Mouse (Mus musculus) stomach, postnatal 0 days (tissue): ENCODE measurements at regions not wholly inside any gene's neighbourhood (a gene's known extent, or its start where the extent isn't known, plus 50 kb on each side); places are given as distances from the start of the nearest gene placed in this dataset.

Source experiments
- CTCF ChIP-seq: IDR thresholded peaks from 2 replicates; pipeline ENCODE4 v1.5.1; 2016; ENCODE audit warnings: antibody characterized with exemption, low read depth, mild to moderate bottlenecking, moderate library complexity
- EP300 ChIP-seq: optimal IDR thresholded peaks from 2 replicates; pipeline ENCODE3; 2016; ENCODE audit warnings: antibody characterized with exemption

- TF ChIP-seq CTCF (no peak), EP300 (no peak)
Measured at GRCm38 (mm10) chr3:129412126-129412960, 79.8 kb upstream of the Enpep start.
